Mouse (Mus musculus): ENCODE results near the gene Tmed1. TPM values are rescaled to one million over a fixed set of nuclear protein-coding genes. Genes with fewer than 3 reads are reported as not detected.
"Not testable (repeated sequence)": the region's sequence is repeated elsewhere in the genome, so short reads cannot be mapped to it uniquely, and the experiment has no call there.

Tmed1 gene
- total and polyA plus RNA-seq, 3 experiments = 40.9 to 48.1 (median 47.2) TPM

DNA sequence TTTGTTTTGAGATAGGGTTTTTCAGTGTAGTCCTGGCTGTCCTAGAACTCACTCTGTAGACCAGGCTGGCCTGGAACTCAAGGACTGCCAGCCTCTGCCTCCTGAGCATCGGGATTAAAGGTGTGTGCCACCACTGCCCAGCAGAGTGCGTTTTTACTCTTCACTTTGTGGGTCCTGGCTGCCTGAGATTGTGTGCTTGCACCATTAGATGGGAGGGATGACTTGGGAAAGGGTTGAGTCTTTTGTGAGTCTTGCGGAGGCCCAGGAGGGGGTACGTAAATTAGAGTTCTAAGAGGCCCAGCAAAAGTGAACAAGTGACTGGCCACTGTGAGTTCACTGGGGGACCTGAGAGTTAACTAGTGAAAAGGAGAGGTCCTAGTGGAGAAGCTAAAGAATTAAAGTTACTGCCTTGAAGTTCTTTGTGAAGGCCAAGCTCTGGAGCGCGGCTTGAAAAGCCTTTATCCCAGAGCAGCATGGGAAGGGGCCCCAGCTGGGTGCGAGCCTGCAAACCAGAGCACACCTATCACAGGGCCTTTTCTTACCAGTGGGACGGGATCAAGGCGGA, 35.4 kb upstream of the Tmed1 start:
- H3K27ac ChIP-seq = peak overlapping the region; percentile 62; the same call in 1 of the 2 replicates

DNA sequence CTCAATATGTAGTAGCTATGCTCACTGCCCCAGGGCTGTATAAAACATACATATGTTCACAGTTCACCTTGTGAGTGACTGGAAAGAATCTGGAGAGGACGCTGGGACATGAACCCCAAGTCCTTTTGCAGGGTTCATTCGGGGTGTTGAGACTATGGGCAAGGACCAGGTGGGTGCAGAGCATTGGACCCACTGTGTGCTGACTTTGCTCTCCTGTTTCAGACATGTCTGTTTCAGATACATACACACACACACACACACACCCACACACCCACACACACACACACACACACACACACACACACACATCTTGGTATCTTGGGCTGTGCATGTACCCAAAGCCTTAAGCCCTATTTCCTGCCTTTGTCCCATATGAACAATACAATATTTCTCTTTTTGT, 31.9 kb upstream of the Tmed1 start:
- intact Hi-C loops (cut with DNase I); H3K27ac ChIP-seq; H3K4me1 ChIP-seq (ENCODE audit: control insufficient read depth, insufficient read depth, low read length); H3K4me3 ChIP-seq; H3K27me3 ChIP-seq (ENCODE audit: control insufficient read depth, insufficient read depth, low read length); H3K79me2 ChIP-seq (replicated peaks; ENCODE audit: control insufficient read depth, insufficient read depth, low read length); DNase-seq; H3K9ac ChIP-seq (ENCODE audit: low read depth, low read length); H3K36me3 ChIP-seq (ENCODE audit: control insufficient read depth, insufficient read depth, low read length): not testable (repeated sequence)
- 92% methylated on average over 2 of the region's 2 CpGs for WGBS

More for the DNA sequence above, 35.4 kb upstream of the Tmed1 start:
- TF ChIP-seq POLR2A (IDR thresholded peaks at IDR 0.05; ENCODE audit: insufficient read depth, low read depth, low read length) (no peak), EP300 (IDR thresholded peaks at IDR 0.05; ENCODE audit: insufficient read depth, low read depth, low read length) (no peak), CTCF (IDR thresholded peaks at IDR 0.05) (no peak)
- Histone ChIP-seq H3K9ac (ENCODE audit: low read depth, low read length) (0 out of 2 replicates have a peak overlapping the region, but pooled peaks have one; percentile 12), H3K79me2 (replicated peaks; ENCODE audit: control insufficient read depth, insufficient read depth, low read length) (no peaks in the 10 kb centered on the region), H3K4me3 (peak overlapping the region; percentile 76), H3K36me3 (ENCODE audit: control insufficient read depth, insufficient read depth, low read length) (no peaks in the 10 kb centered on the region; the same call in 1 of the 2 replicates), H3K4me1 (ENCODE audit: control insufficient read depth, insufficient read depth, low read length) (peaks cover 3% of the 10 kb centered on the region), H3K27me3 (ENCODE audit: control insufficient read depth, insufficient read depth, low read length) (no peaks in the 10 kb centered on the region)
- intact Hi-C loops (cut with DNase I) = loop anchor here (2.0 kb wide), 1 partner anchor 33 kb away; no protein-coding TSS in a partner anchor
- DNase-seq = no peak
- 41% methylated on average over 9 of the region's 9 CpGs for WGBS

DNA sequence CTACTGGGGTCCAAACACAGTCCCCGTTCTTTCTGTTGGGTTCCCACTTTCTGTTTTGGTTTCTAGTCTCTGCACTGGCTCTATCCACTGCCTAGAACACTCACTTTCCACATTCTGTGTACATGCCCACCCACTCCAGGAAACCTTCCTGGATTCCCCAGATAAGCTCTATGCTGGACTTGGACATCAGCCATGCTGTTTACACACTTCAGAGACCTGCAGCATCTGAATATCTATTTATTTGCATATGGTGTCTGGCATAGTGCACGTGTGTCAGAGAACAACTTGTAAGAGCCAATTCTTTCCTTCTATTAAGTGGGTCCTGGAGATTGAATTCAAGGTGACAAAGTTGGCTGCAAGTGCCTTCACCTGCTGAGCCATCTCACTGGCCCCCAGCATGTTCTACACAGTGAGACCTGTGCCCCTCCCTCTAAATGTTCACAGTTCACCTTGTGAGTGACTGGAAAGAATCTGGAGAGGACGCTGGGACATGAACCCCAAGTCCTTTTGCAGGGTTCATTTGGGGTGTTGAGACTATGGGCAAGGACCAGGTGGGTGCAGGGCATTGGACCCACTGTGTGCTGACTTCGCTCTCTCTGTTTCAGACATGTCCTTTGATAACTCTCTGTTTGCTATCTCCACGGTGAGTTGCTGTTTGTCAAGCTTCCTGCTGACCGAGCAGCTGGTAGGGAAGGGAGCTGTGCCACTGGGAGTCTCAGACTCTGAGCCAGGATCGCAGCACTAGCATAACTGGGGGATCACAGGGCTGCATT, 30.1 kb upstream of the Tmed1 start:
- Histone ChIP-seq H3K27me3 (ENCODE audit: control insufficient read depth, insufficient read depth, low read length) (no peaks in the 10 kb centered on the region), H3K27ac (no peak overlapping the region), H3K79me2 (replicated peaks; ENCODE audit: control insufficient read depth, insufficient read depth, low read length) (no peaks in the 10 kb centered on the region; the same call in 1 of the 2 replicates), H3K36me3 (ENCODE audit: control insufficient read depth, insufficient read depth, low read length) (no peaks in the 10 kb centered on the region), H3K4me3 (no peak overlapping the region), H3K4me1 (ENCODE audit: control insufficient read depth, insufficient read depth, low read length) (no peaks in the 10 kb centered on the region), H3K9ac (ENCODE audit: low read depth, low read length) (no peak overlapping the region)
- intact Hi-C loops (cut with DNase I) = no loop called here
- 58% methylated on average over 7 of the region's 7 CpGs for WGBS
- TF ChIP-seq POLR2A (IDR thresholded peaks at IDR 0.05; ENCODE audit: insufficient read depth, low read depth, low read length) = no peak
- TF ChIP-seq CTCF (IDR thresholded peaks at IDR 0.05) = no peak
- TF ChIP-seq EP300 (IDR thresholded peaks at IDR 0.05; ENCODE audit: insufficient read depth, low read depth, low read length) = no peak
- DNase-seq = no peak

DNA sequence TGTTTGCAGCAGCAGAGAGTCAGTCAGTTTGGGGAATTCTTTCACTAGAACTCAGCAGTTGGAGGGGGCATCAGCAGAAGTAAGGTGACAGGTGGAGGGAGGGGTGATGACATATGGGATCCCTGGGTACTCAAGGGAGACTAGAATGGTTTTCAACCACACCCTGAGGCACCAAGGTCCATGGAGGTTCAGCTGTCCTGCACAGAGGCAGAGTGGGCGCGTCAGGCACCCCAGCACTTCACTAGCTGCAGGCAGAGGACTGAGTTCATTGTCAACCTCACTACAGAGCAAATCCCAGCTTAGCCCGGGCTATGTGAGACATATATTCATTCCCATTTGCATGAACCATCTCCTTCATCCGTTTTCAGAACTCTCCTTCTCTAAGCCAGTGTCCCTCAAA, 27.0 kb upstream of the Tmed1 start:
- WGBS = 79% methylated on average over 4 of the region's 4 CpGs
- Histone ChIP-seq H3K9ac (ENCODE audit: low read depth, low read length) (no peak overlapping the region), H3K27ac (no peak overlapping the region), H3K4me1 (ENCODE audit: control insufficient read depth, insufficient read depth, low read length) (no peaks in the 10 kb centered on the region), H3K79me2 (replicated peaks; ENCODE audit: control insufficient read depth, insufficient read depth, low read length) (no peaks in the 10 kb centered on the region; the same call in 1 of the 2 replicates), H3K36me3 (ENCODE audit: control insufficient read depth, insufficient read depth, low read length) (no peaks in the 10 kb centered on the region), H3K4me3 (no peak overlapping the region), H3K27me3 (ENCODE audit: control insufficient read depth, insufficient read depth, low read length) (no peaks in the 10 kb centered on the region)
- DNase-seq = no peak
- intact Hi-C loops (cut with DNase I) = no loop called here
- TF ChIP-seq CTCF (IDR thresholded peaks at IDR 0.05) (no peak), EP300 (IDR thresholded peaks at IDR 0.05; ENCODE audit: insufficient read depth, low read depth, low read length) (no peak), POLR2A (IDR thresholded peaks at IDR 0.05; ENCODE audit: insufficient read depth, low read depth, low read length) (no peak)

DNA sequence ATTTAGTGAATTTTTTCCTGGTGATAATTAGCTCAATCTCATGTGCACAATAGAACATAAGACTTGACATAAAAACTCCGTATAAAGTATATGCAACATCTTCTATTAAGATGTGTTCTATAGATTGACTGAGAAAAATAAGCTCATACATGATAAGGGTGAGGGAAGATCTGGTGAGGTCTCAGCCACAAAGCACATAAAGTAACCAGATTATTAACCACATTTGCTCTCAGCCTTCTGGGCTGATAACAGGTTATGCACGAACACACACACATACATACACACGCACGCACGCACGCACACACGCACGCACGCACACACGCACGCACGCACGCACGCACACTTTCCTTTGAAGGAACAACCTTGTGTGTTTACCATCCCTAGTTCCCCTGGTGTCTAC, 26.4 kb upstream of the Tmed1 start:
- Histone ChIP-seq H3K27me3 (ENCODE audit: control insufficient read depth, insufficient read depth, low read length) (no peaks in the 10 kb centered on the region), H3K4me1 (ENCODE audit: control insufficient read depth, insufficient read depth, low read length) (no peaks in the 10 kb centered on the region), H3K27ac (no peak overlapping the region), H3K9ac (ENCODE audit: low read depth, low read length) (no peak overlapping the region), H3K4me3 (no peak overlapping the region), H3K36me3 (ENCODE audit: control insufficient read depth, insufficient read depth, low read length) (no peaks in the 10 kb centered on the region), H3K79me2 (replicated peaks; ENCODE audit: control insufficient read depth, insufficient read depth, low read length) (no peaks in the 10 kb centered on the region; the same call in 1 of the 2 replicates)
- TF ChIP-seq EP300 (IDR thresholded peaks at IDR 0.05; ENCODE audit: insufficient read depth, low read depth, low read length) (no peak), CTCF (IDR thresholded peaks at IDR 0.05) (no peak), POLR2A (IDR thresholded peaks at IDR 0.05; ENCODE audit: insufficient read depth, low read depth, low read length) (no peak)
- intact Hi-C loops (cut with DNase I) = no loop called here
- 96% methylated on average over 14 of the region's 14 CpGs for WGBS
- no peak for DNase-seq

DNA sequence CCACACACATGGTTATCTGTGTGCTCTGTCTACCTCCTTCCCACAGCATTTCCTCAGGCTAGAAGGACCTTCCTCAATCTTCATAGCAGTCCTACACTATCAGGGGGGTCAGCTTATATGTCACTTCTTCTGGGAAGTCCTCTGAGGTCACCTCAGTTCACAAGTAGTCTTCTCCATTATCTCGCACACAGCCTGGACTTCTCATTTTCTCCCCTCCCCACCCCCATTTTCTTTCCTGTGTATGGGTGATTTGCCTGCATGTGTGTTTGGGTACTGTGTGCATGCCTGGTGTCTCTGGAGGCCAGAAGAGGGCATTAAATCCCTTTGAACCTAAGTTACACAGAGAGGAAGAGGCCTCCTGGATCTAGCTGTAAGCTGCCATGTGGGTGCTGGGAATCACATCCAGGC, 17.9 kb upstream of the Tmed1 start:
- no peak overlapping the region for H3K27ac ChIP-seq
- H3K4me3 ChIP-seq = no peak overlapping the region
- no peak overlapping the region for H3K9ac ChIP-seq (ENCODE audit: low read depth, low read length)
- no peak for DNase-seq
- intact Hi-C loops (cut with DNase I) = no loop called here
- 46% methylated on average over 1 of the region's 1 CpGs for WGBS
- no peaks in the 10 kb centered on the region for H3K27me3 ChIP-seq (ENCODE audit: control insufficient read depth, insufficient read depth, low read length)
- no peaks in the 10 kb centered on the region for H3K4me1 ChIP-seq (ENCODE audit: control insufficient read depth, insufficient read depth, low read length)
- H3K36me3 ChIP-seq (ENCODE audit: control insufficient read depth, insufficient read depth, low read length) = no peaks in the 10 kb centered on the region
- no peaks in the 10 kb centered on the region for H3K79me2 ChIP-seq (replicated peaks; ENCODE audit: control insufficient read depth, insufficient read depth, low read length)
- TF ChIP-seq POLR2A (IDR thresholded peaks at IDR 0.05; ENCODE audit: insufficient read depth, low read depth, low read length) (no peak), EP300 (IDR thresholded peaks at IDR 0.05; ENCODE audit: insufficient read depth, low read depth, low read length) (no peak), CTCF (IDR thresholded peaks at IDR 0.05) (no peak)

Measured in heart, adult 2 months (tissue).